Mouse (Mus musculus): ENCODE measurements at regions not wholly inside any gene's neighbourhood (a gene's known extent, or its start where the extent isn't known, plus 50 kb on each side); places are given as distances from the start of the nearest gene placed in this dataset.

GRCm38 (mm10) chr3:39643194-39643593, 756.5 kb downstream of the Fat4 start:
- TF ChIP-seq POLR2AphosphoS2 (IDR thresholded peaks at IDR 0.05; ENCODE audit: insufficient read length, low read depth) (no peak), MYOG (IDR thresholded peaks at IDR 0.05; ENCODE audit: control insufficient read depth in 1 of 3, insufficient read depth in 1 of 3, insufficient read length in 2 of 3, low read depth in 2 of 3) (no peak), CEBPB (IDR thresholded peaks at IDR 0.05; ENCODE audit: insufficient read depth, poor library complexity, severe bottlenecking) (no peak)
- Histone ChIP-seq H3K27me3 (ENCODE audit: control insufficient read depth, insufficient read depth, insufficient read length) (no peaks in the 10 kb centered on the region), H3K4me3 (no peak overlapping the region), H3K36me3 (ENCODE audit: control insufficient read depth, insufficient read depth) (no peaks in the 10 kb centered on the region), H3K79me2 (ENCODE audit: control insufficient read depth, insufficient read depth) (no peaks in the 10 kb centered on the region), H3ac (ENCODE audit: control insufficient read depth, insufficient read length) (no peak overlapping the region), H3K4me2 (ENCODE audit: low read depth) (no peak overlapping the region)

- H3K36me3 ChIP-seq (ENCODE audit: control insufficient read depth, insufficient read depth): no peaks in the 10 kb centered on the region
- H3ac ChIP-seq (ENCODE audit: control insufficient read depth, insufficient read length): no peak overlapping the region
- H3K79me2 ChIP-seq (ENCODE audit: control insufficient read depth, insufficient read depth): no peaks in the 10 kb centered on the region
- TF ChIP-seq USF1 (IDR thresholded peaks at IDR 0.05; ENCODE audit: low read depth) (no peak), E2F4 (IDR thresholded peaks at IDR 0.05; ENCODE audit: insufficient read depth) (no peak), REST (IDR thresholded peaks at IDR 0.05; ENCODE audit: insufficient read depth, insufficient read length) (no peak), MYOD1 (IDR thresholded peaks at IDR 0.05; ENCODE audit: control insufficient read depth in 1 of 3, insufficient read length in 2 of 3, low read depth in 2 of 3) (no peak), SRF (IDR thresholded peaks at IDR 0.05; ENCODE audit: control insufficient read depth, insufficient read length, low read depth) (no peak)
- no peak overlapping the region for H3K4me3 ChIP-seq
- no peak overlapping the region for H3K4me2 ChIP-seq (ENCODE audit: low read depth)
- H3K27me3 ChIP-seq (ENCODE audit: control insufficient read depth, insufficient read depth, insufficient read length): no peaks in the 10 kb centered on the region
These were observed 780.1 kb downstream of the Fat4 start for GRCm38 (mm10) chr3:39666817-39667216.

GRCm38 (mm10) chr3:39669145-39669544, 782.4 kb downstream of the Fat4 start:
- Histone ChIP-seq H3K4me3 (no peak overlapping the region), H3K4me2 (ENCODE audit: low read depth) (no peak overlapping the region), H3K36me3 (ENCODE audit: control insufficient read depth, insufficient read depth) (no peaks in the 10 kb centered on the region), H3K27me3 (ENCODE audit: control insufficient read depth, insufficient read depth, insufficient read length) (no peaks in the 10 kb centered on the region), H3ac (ENCODE audit: control insufficient read depth, insufficient read length) (no peak overlapping the region), H3K79me2 (ENCODE audit: control insufficient read depth, insufficient read depth) (no peaks in the 10 kb centered on the region)
- no peak for TF ChIP-seq TCF3 (IDR thresholded peaks at IDR 0.05; ENCODE audit: insufficient read length, low read depth)

GRCm38 (mm10) chr3:39673997-39674396, 787.3 kb downstream of the Fat4 start:
- no peak overlapping the region for H3K4me3 ChIP-seq
- H3ac ChIP-seq (ENCODE audit: control insufficient read depth, insufficient read length): no peak overlapping the region
- TF ChIP-seq USF1 (IDR thresholded peaks at IDR 0.05; ENCODE audit: low read depth) (no peak), POLR2AphosphoS2 (IDR thresholded peaks at IDR 0.05; ENCODE audit: insufficient read length, low read depth) (no peak), MYOG (IDR thresholded peaks at IDR 0.05; ENCODE audit: control insufficient read depth in 1 of 3, insufficient read depth in 1 of 3, insufficient read length in 2 of 3, low read depth in 2 of 3) (peak in 1 of 3 experiments; percentile 3), MYOD1 (IDR thresholded peaks at IDR 0.05; ENCODE audit: control insufficient read depth in 1 of 3, insufficient read length in 2 of 3, low read depth in 2 of 3) (no peak)
- no peaks in the 10 kb centered on the region for H3K27me3 ChIP-seq (ENCODE audit: control insufficient read depth, insufficient read depth, insufficient read length)
- H3K36me3 ChIP-seq (ENCODE audit: control insufficient read depth, insufficient read depth): no peaks in the 10 kb centered on the region
- H3K4me2 ChIP-seq (ENCODE audit: low read depth): no peak overlapping the region
- no peaks in the 10 kb centered on the region for H3K79me2 ChIP-seq (ENCODE audit: control insufficient read depth, insufficient read depth)

GRCm38 (mm10) chr3:39674927-39675326, 788.2 kb downstream of the Fat4 start:
- TF ChIP-seq MYOD1 (IDR thresholded peaks at IDR 0.05; ENCODE audit: control insufficient read depth in 1 of 3, insufficient read length in 2 of 3, low read depth in 2 of 3) (no peak), POLR2A (IDR thresholded peaks at IDR 0.05; ENCODE audit: insufficient read length, low read depth) (no peak), POLR2AphosphoS2 (IDR thresholded peaks at IDR 0.05; ENCODE audit: insufficient read length, low read depth) (no peak), TCF12 (IDR thresholded peaks at IDR 0.05; ENCODE audit: insufficient read depth, poor library complexity, severe bottlenecking) (no peak), REST (IDR thresholded peaks at IDR 0.05; ENCODE audit: insufficient read depth, insufficient read length) (no peak), SRF (IDR thresholded peaks at IDR 0.05; ENCODE audit: control insufficient read depth, insufficient read length, low read depth) (no peak), CEBPB (IDR thresholded peaks at IDR 0.05; ENCODE audit: insufficient read depth, poor library complexity, severe bottlenecking) (no peak), USF1 (IDR thresholded peaks at IDR 0.05; ENCODE audit: low read depth) (no peak), E2F4 (IDR thresholded peaks at IDR 0.05; ENCODE audit: insufficient read depth) (no peak), TCF3 (IDR thresholded peaks at IDR 0.05; ENCODE audit: insufficient read length, low read depth) (no peak), MYOG (IDR thresholded peaks at IDR 0.05; ENCODE audit: control insufficient read depth in 1 of 3, insufficient read depth in 1 of 3, insufficient read length in 2 of 3, low read depth in 2 of 3) (no peak), MAX (IDR thresholded peaks at IDR 0.05; ENCODE audit: low read depth) (no peak)
- no peak overlapping the region for H3ac ChIP-seq (ENCODE audit: control insufficient read depth, insufficient read length)

GRCm38 (mm10) chr3:39705610-39706009, 818.9 kb downstream of the Fat4 start:
- Histone ChIP-seq H3K79me2 (ENCODE audit: control insufficient read depth, insufficient read depth) (no peaks in the 10 kb centered on the region), H3K4me2 (ENCODE audit: low read depth) (no peak overlapping the region), H3K27me3 (ENCODE audit: control insufficient read depth, insufficient read depth, insufficient read length) (no peaks in the 10 kb centered on the region), H3K4me3 (no peak overlapping the region), H3K36me3 (ENCODE audit: control insufficient read depth, insufficient read depth) (no peaks in the 10 kb centered on the region), H3ac (ENCODE audit: control insufficient read depth, insufficient read length) (no peak overlapping the region)
- TF ChIP-seq REST (IDR thresholded peaks at IDR 0.05; ENCODE audit: insufficient read depth, insufficient read length) (no peak), MYOG (IDR thresholded peaks at IDR 0.05; ENCODE audit: control insufficient read depth in 1 of 3, insufficient read depth in 1 of 3, insufficient read length in 2 of 3, low read depth in 2 of 3) (no peak), TCF12 (IDR thresholded peaks at IDR 0.05; ENCODE audit: insufficient read depth, poor library complexity, severe bottlenecking) (no peak), E2F4 (IDR thresholded peaks at IDR 0.05; ENCODE audit: insufficient read depth) (no peak), TCF3 (IDR thresholded peaks at IDR 0.05; ENCODE audit: insufficient read length, low read depth) (no peak), MYOD1 (IDR thresholded peaks at IDR 0.05; ENCODE audit: control insufficient read depth in 1 of 3, insufficient read length in 2 of 3, low read depth in 2 of 3) (no peak), POLR2A (IDR thresholded peaks at IDR 0.05; ENCODE audit: insufficient read length, low read depth) (no peak), CEBPB (IDR thresholded peaks at IDR 0.05; ENCODE audit: insufficient read depth, poor library complexity, severe bottlenecking) (no peak), POLR2AphosphoS2 (IDR thresholded peaks at IDR 0.05; ENCODE audit: insufficient read length, low read depth) (no peak), MAX (IDR thresholded peaks at IDR 0.05; ENCODE audit: low read depth) (no peak), USF1 (IDR thresholded peaks at IDR 0.05; ENCODE audit: low read depth) (no peak), SRF (IDR thresholded peaks at IDR 0.05; ENCODE audit: control insufficient read depth, insufficient read length, low read depth) (no peak)

More at GRCm38 (mm10) chr3:39674927-39675326, 788.2 kb downstream of the Fat4 start:
- H3K27me3 ChIP-seq (ENCODE audit: control insufficient read depth, insufficient read depth, insufficient read length): no peaks in the 10 kb centered on the region
- no peaks in the 10 kb centered on the region for H3K79me2 ChIP-seq (ENCODE audit: control insufficient read depth, insufficient read depth)
- no peak overlapping the region for H3K4me3 ChIP-seq
- H3K4me2 ChIP-seq (ENCODE audit: low read depth): no peak overlapping the region
- H3K36me3 ChIP-seq (ENCODE audit: control insufficient read depth, insufficient read depth): no peaks in the 10 kb centered on the region

Data from myocyte (in vitro differentiated cells).